Mouse (Mus musculus) heart, embryonic 14.5 days (tissue): Measurements from ENCODE around the gene Cnr1. TPM values are rescaled to one million over a fixed set of nuclear protein-coding genes. Genes with fewer than 3 reads are reported as not detected.

ENCODE experiments used
- ATAC-seq: fragments of 200-750 bp; cut with Nextera tagmentation; 2 replicates; pipeline ENCODE4 v1.8.0; 2017; ENCODE audit warnings: low read depth, moderate TSS enrichment; ENCODE audit not compliant: insufficient number of reproducible peaks, insufficient read depth, low FRiP score
- H3K27ac ChIP-seq, 2 experiments: fragments of 200-500 bp in 1 of 2; fragments of 300-500 bp in 1 of 2; sonication (generic) in 1 of 2; replicated peaks in 1 of 2; 2 replicates each; pipeline ENCODE4 v1.5.1; 2012 to 2014; ENCODE audit warnings: low read depth in 2 of 2, low read length in 2 of 2, control low read depth in 1 of 2, mild to moderate bottlenecking in 1 of 2, mixed read lengths in 1 of 2; ENCODE audit not compliant: control insufficient read depth in 1 of 2, insufficient read depth in 1 of 2
- H3K27me3 ChIP-seq: fragments of 300-500 bp; sonication (generic); 2 replicates; pipeline ENCODE4 v1.6.1; 2014; ENCODE audit warnings: mild to moderate bottlenecking, low read length, control low read depth; ENCODE audit not compliant: control insufficient read depth, insufficient read depth
- H3K36me3 ChIP-seq: fragments of 300-500 bp; sonication (generic); 2 replicates; pipeline ENCODE4 v1.6.1; 2014; ENCODE audit warnings: mild to moderate bottlenecking, control low read depth, low read length, mixed read lengths; ENCODE audit not compliant: control insufficient read depth, insufficient read depth
- H3K4me1 ChIP-seq, 2 experiments: fragments of 200-500 bp in 1 of 2; fragments of 300-500 bp in 1 of 2; sonication (generic) in 1 of 2; 2 replicates each; pipeline ENCODE4 v1.6.1; 2012 to 2014; ENCODE audit warnings: low read length in 2 of 2, control low read depth in 1 of 2, mixed read lengths in 1 of 2; ENCODE audit not compliant: control insufficient read depth in 2 of 2, insufficient read depth in 2 of 2
- H3K4me2 ChIP-seq: fragments of 300-500 bp; sonication (generic); 2 replicates; pipeline ENCODE4 v1.6.1; 2014; ENCODE audit warnings: mild to moderate bottlenecking, low read length
- H3K4me3 ChIP-seq, 2 experiments: fragments of 200-500 bp in 1 of 2; fragments of 300-500 bp in 1 of 2; sonication (generic) in 1 of 2; 2 replicates each; pipeline ENCODE4 v1.5.1; 2012 to 2014; ENCODE audit warnings: low read length in 2 of 2, mild to moderate bottlenecking in 2 of 2, control low read depth in 1 of 2, low read depth in 1 of 2, moderate library complexity in 1 of 2; ENCODE audit not compliant: control insufficient read depth in 1 of 2, insufficient read depth in 1 of 2
- H3K9ac ChIP-seq: fragments of 300-500 bp; sonication (generic); 2 replicates; pipeline ENCODE4 v1.6.1; 2014; ENCODE audit warnings: mild to moderate bottlenecking, low read length
- H3K9me3 ChIP-seq: fragments of 300-500 bp; sonication (generic); 2 replicates; pipeline ENCODE4 v1.6.1; 2016; ENCODE audit warnings: low read length, control low read depth; ENCODE audit not compliant: control insufficient read depth
- WGBS: fragments of 180-500 bp; shearing (Covaris S2); extraction: QIAGEN DNeasy Blood & Tissue Kit; methylation state at CpG from one replicate; pipeline ENCODE4 v1.1.7; 2014; 5-methylcytosine and 5-hydroxymethylcytosine counted together
- polyA plus RNA-seq: library from polyadenylated mRNA; unstranded; fragments of >200 nt; fragmentation: Nextera tagmentation; extraction: Ambion mirVana; gene quantifications from 2 replicates; pipeline ENCODE4 v1.2.1, GENCODE M21; 2014

Cnr1 gene
- polyA plus RNA-seq, 1 experiment from 2014 or later: 0.24 TPM

GRCm38 (mm10) chr4:33923761-33924233, 596 bp upstream of the Cnr1 start:
- Histone ChIP-seq H3K27me3 (peaks cover 50% of the 10 kb centered on the region), H3K27ac (no peak overlapping the region), H3K4me3 (peak overlapping the region; percentile 54 to 55), H3K9ac (peak overlapping the region; percentile 72), H3K9me3 (no peaks in the 10 kb centered on the region), H3K4me2 (peak overlapping the region; percentile 99), H3K36me3 (no peaks in the 10 kb centered on the region), H3K4me1 (peaks cover 0 to 9% of the 10 kb centered on the region in 2 experiments; a peak in 2 of 4 replicates)
- WGBS: under 1% methylated on average over 54 of the region's 55 CpGs
- ATAC-seq: peak; percentile 54; the same call in 1 of the 2 replicates

GRCm38 (mm10) chr4:33924889-33925245, 474 bp downstream of the Cnr1 start:
- Histone ChIP-seq H3K9ac (peak overlapping the region; percentile 72), H3K27me3 (peaks cover 50% of the 10 kb centered on the region), H3K4me2 (peak overlapping the region; percentile 99), H3K4me1 (peaks cover 0 to 9% of the 10 kb centered on the region in 2 experiments; a peak in 2 of 4 replicates), H3K36me3 (no peaks in the 10 kb centered on the region), H3K27ac (no peak overlapping the region), H3K4me3 (peak overlapping the region; percentile 54 to 55), H3K9me3 (no peaks in the 10 kb centered on the region)
- peak; percentile 25; the same call in 1 of the 2 replicates for ATAC-seq
- WGBS: 0% methylated on average over 18 of the region's 24 CpGs

GRCm38 (mm10) chr4:33925489-33925888, 1.1 kb downstream of the Cnr1 start:
- no peak for ATAC-seq
- Histone ChIP-seq H3K9ac (no peak overlapping the region), H3K4me2 (peak overlapping the region; percentile 99), H3K36me3 (no peaks in the 10 kb centered on the region), H3K27me3 (peaks cover 50% of the 10 kb centered on the region), H3K9me3 (no peaks in the 10 kb centered on the region), H3K4me1 (peaks cover 0 to 9% of the 10 kb centered on the region in 2 experiments; a peak in 2 of 4 replicates), H3K27ac (no peak overlapping the region), H3K4me3 (no peak overlapping the region; a peak in 1 of 4 replicates)
- WGBS: 54% methylated on average over 4 of the region's 4 CpGs

GRCm38 (mm10) chr4:33926010-33926409, 1.6 kb downstream of the Cnr1 start:
- Histone ChIP-seq H3K27ac (no peak overlapping the region), H3K9me3 (no peaks in the 10 kb centered on the region), H3K9ac (no peak overlapping the region), H3K4me1 (peaks cover 0 to 9% of the 10 kb centered on the region in 2 experiments; a peak in 2 of 4 replicates), H3K27me3 (peaks cover 50% of the 10 kb centered on the region), H3K4me3 (no peak overlapping the region), H3K4me2 (no peak overlapping the region), H3K36me3 (no peaks in the 10 kb centered on the region)
- no peak for ATAC-seq
- 62% methylated on average over 6 of the region's 6 CpGs for WGBS

GRCm38 (mm10) chr4:33926730-33927263, 2.4 kb downstream of the Cnr1 start:
- WGBS: 80% methylated on average over 7 of the region's 7 CpGs
- H3K4me1 ChIP-seq: peaks cover 0 to 9% of the 10 kb centered on the region in 2 experiments; a peak in 2 of 4 replicates
- no peak overlapping the region for H3K9ac ChIP-seq
- no peaks in the 10 kb centered on the region for H3K36me3 ChIP-seq
- no peak overlapping the region for H3K27ac ChIP-seq
- no peak for ATAC-seq
- H3K4me3 ChIP-seq: no peak overlapping the region
- H3K4me2 ChIP-seq: no peak overlapping the region
- H3K9me3 ChIP-seq: no peaks in the 10 kb centered on the region
- H3K27me3 ChIP-seq: peaks cover 43% of the 10 kb centered on the region

- Histone ChIP-seq H3K9me3 (no peaks in the 10 kb centered on the region), H3K4me1 (peaks cover 0 to 9% of the 10 kb centered on the region in 2 experiments; a peak in 2 of 4 replicates), H3K9ac (no peak overlapping the region), H3K27me3 (peaks cover 35% of the 10 kb centered on the region), H3K4me3 (no peak overlapping the region), H3K27ac (no peak overlapping the region), H3K4me2 (no peak overlapping the region), H3K36me3 (no peaks in the 10 kb centered on the region)
- ATAC-seq: no peak
- WGBS: 81% methylated on average over 3 of the region's 3 CpGs
Observed at GRCm38 (mm10) chr4:33927644-33928043, 3.3 kb downstream of the Cnr1 start.

- H3K36me3 ChIP-seq: no peaks in the 10 kb centered on the region
Observed at GRCm38 (mm10) chr4:33928450-33928849, 4.1 kb downstream of the Cnr1 start.

GRCm38 (mm10) chr4:33931347-33931746, 7.0 kb downstream of the Cnr1 start:
- no peak overlapping the region for H3K4me2 ChIP-seq
- no peaks in the 10 kb centered on the region for H3K4me1 ChIP-seq
- H3K36me3 ChIP-seq: no peaks in the 10 kb centered on the region
- no peak for ATAC-seq
- H3K9ac ChIP-seq: no peak overlapping the region
- WGBS: 80% methylated on average over 8 of the region's 8 CpGs
- no peak overlapping the region for H3K4me3 ChIP-seq
- H3K27ac ChIP-seq: no peak overlapping the region
- H3K9me3 ChIP-seq: no peaks in the 10 kb centered on the region
- H3K27me3 ChIP-seq: peaks cover 6% of the 10 kb centered on the region

More at GRCm38 (mm10) chr4:33928450-33928849, 4.1 kb downstream of the Cnr1 start:
- Histone ChIP-seq H3K4me3 (no peak overlapping the region), H3K9ac (no peak overlapping the region), H3K4me2 (no peak overlapping the region), H3K9me3 (no peaks in the 10 kb centered on the region), H3K27me3 (peaks cover 27% of the 10 kb centered on the region), H3K4me1 (peaks cover 0 to 6% of the 10 kb centered on the region in 2 experiments; a peak in 2 of 4 replicates), H3K27ac (no peak overlapping the region)
- 45% methylated on average over 1 of the region's 1 CpGs for WGBS
- ATAC-seq: no peak
